Mouse (Mus musculus) forebrain, embryonic 12.5 days (tissue): Measurements from ENCODE around the gene Hoxa10. TPM values are rescaled to one million over a fixed set of nuclear protein-coding genes. Genes with fewer than 3 reads are reported as not detected.

Experiments used
- ATAC-seq: fragments of 200-750 bp; cut with Nextera tagmentation; 2 replicates; pipeline ENCODE4 v1.8.0; 2017; ENCODE audit warnings: moderate TSS enrichment; ENCODE audit not compliant: low FRiP score
- H3K27ac ChIP-seq: fragments of 300-500 bp; sonication (generic); 2 replicates; pipeline ENCODE4 v1.5.1; 2016; ENCODE audit warnings: mild to moderate bottlenecking
- H3K27me3 ChIP-seq: fragments of 300-500 bp; sonication (generic); 2 replicates; pipeline ENCODE4 v1.6.1; 2016; ENCODE audit warnings: mild to moderate bottlenecking
- H3K36me3 ChIP-seq: fragments of 300-500 bp; sonication (generic); replicated peaks from 2 replicates; pipeline ENCODE4 v1.6.1; 2016; ENCODE audit warnings: mild to moderate bottlenecking
- H3K4me1 ChIP-seq: fragments of 300-500 bp; sonication (generic); 2 replicates; pipeline ENCODE4 v1.6.1; 2016
- H3K4me2 ChIP-seq: fragments of 300-500 bp; sonication (generic); 2 replicates; pipeline ENCODE4 v1.6.1; 2016; ENCODE audit warnings: mild to moderate bottlenecking, moderate library complexity
- H3K4me3 ChIP-seq: fragments of 300-500 bp; sonication (generic); replicated peaks from 2 replicates; pipeline ENCODE4 v1.5.1; 2016; ENCODE audit warnings: mild to moderate bottlenecking
- H3K9ac ChIP-seq: fragments of 300-500 bp; sonication (generic); 2 replicates; pipeline ENCODE4 v1.6.1; 2016; ENCODE audit warnings: mild to moderate bottlenecking
- H3K9me3 ChIP-seq: fragments of 300-500 bp; sonication (generic); 2 replicates; pipeline ENCODE4 v1.6.1; 2016
- WGBS: fragments of 180-500 bp; shearing (Covaris S2); methylation state at CpG from one replicate; pipeline ENCODE4 v1.1.7; 2016; 5-methylcytosine and 5-hydroxymethylcytosine counted together
- polyA plus RNA-seq: library from polyadenylated mRNA; unstranded; fragments of >200 nt; fragmentation: Nextera tagmentation; extraction: Ambion mirVana; gene quantifications from 2 replicates; pipeline ENCODE4 v1.2.1, GENCODE M21; 2016

The Hoxa10 gene
- polyA plus RNA-seq, 1 experiment from 2014 or later = not detected

DNA sequence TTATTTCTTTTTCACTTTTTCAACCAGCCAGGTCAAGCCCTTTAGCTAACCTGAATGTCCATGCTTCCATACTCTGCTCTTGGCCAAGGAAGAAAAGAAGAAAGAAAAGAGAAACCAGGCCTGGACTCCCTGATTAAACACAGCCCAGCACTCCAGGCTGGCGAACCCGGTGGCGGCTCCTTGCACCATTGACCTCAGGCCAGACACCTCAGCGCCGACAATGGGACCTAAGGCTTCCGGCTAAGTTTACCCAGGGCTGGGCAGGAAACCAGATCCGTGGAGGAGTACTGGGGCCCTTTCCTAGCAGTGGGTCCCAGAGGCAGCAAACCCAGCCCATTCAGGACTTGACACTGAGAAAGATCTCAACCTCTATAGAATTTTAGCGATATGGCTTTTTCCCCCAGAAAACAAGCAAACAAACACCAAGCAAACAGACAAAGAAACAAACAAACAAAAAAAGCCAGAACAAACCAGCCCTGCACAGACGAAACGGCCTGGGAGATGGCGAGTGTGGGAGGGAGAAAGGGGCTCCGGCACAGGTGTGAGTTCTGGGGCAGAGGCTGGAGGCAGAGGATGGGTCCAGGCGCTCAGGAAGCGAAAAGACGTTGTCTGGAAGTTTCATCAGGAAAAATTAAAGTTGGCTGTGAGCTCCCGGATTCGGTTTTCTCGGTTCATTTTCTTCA, 8.6 kb downstream of the Hoxa10 start:
- Histone ChIP-seq H3K4me2 (no peak overlapping the region), H3K4me3 (no peak overlapping the region), H3K9ac (no peak overlapping the region), H3K27me3 (peaks cover 94% of the 10 kb centered on the region), H3K27ac (no peak overlapping the region), H3K36me3 (no peaks in the 10 kb centered on the region), H3K9me3 (no peaks in the 10 kb centered on the region), H3K4me1 (no peaks in the 10 kb centered on the region)
- ATAC-seq = no peak
- 1% methylated on average over 18 of the region's 18 CpGs for WGBS

- Histone ChIP-seq H3K27me3 (peaks cover 94% of the 10 kb centered on the region), H3K4me2 (no peak within 1 kb of the TSS), H3K27ac (no peak within 1 kb of the TSS), H3K4me3 (no peak within 1 kb of the TSS), H3K4me1 (no peaks in the 10 kb centered on the region), H3K36me3 (no peaks in the 10 kb centered on the region), H3K9ac (no peak within 1 kb of the TSS), H3K9me3 (no peaks in the 10 kb centered on the region)
- under 1% methylated on average over 17 of the region's 36 CpGs for WGBS
- no peak for ATAC-seq
These were observed 10.0 kb downstream of the Hoxa10 start, which contains the start of gene Hoxa9 for GRCm38 (mm10) chr6:52230516-52231165. Hoxa9 (minus strand) TSS chr6:52231089.

- Histone ChIP-seq H3K4me1 (no peaks in the 10 kb centered on the region), H3K36me3 (no peaks in the 10 kb centered on the region), H3K9ac (no peak overlapping the region), H3K4me3 (no peak overlapping the region), H3K9me3 (no peaks in the 10 kb centered on the region), H3K27ac (no peak overlapping the region), H3K4me2 (no peak overlapping the region), H3K27me3 (peaks cover 94% of the 10 kb centered on the region)
- WGBS = under 1% methylated on average over 44 of the region's 44 CpGs
- no peak for ATAC-seq
These were observed 10.9 kb downstream of the Hoxa10 start for GRCm38 (mm10) chr6:52229558-52230416.

GRCm38 (mm10) chr6:52228475-52229465, 11.9 kb downstream of the Hoxa10 start:
- no peak overlapping the region for H3K4me2 ChIP-seq
- no peak overlapping the region for H3K9ac ChIP-seq
- 1% methylated on average over 38 of the region's 38 CpGs for WGBS
- H3K4me1 ChIP-seq = no peaks in the 10 kb centered on the region
- H3K27me3 ChIP-seq = peaks cover 94% of the 10 kb centered on the region
- H3K27ac ChIP-seq = no peak overlapping the region
- H3K4me3 ChIP-seq = no peak overlapping the region
- no peaks in the 10 kb centered on the region for H3K9me3 ChIP-seq
- no peaks in the 10 kb centered on the region for H3K36me3 ChIP-seq
- no peak for ATAC-seq

- Histone ChIP-seq H3K36me3 (no peaks in the 10 kb centered on the region), H3K4me2 (no peak overlapping the region), H3K27me3 (peaks cover 93% of the 10 kb centered on the region), H3K4me3 (no peak overlapping the region), H3K9ac (no peak overlapping the region), H3K4me1 (no peaks in the 10 kb centered on the region), H3K9me3 (no peaks in the 10 kb centered on the region), H3K27ac (no peak overlapping the region)
- 3% methylated on average over 11 of the region's 11 CpGs for WGBS
- no peak for ATAC-seq
These were observed 13.0 kb downstream of the Hoxa10 start for GRCm38 (mm10) chr6:52227470-52228222.

DNA sequence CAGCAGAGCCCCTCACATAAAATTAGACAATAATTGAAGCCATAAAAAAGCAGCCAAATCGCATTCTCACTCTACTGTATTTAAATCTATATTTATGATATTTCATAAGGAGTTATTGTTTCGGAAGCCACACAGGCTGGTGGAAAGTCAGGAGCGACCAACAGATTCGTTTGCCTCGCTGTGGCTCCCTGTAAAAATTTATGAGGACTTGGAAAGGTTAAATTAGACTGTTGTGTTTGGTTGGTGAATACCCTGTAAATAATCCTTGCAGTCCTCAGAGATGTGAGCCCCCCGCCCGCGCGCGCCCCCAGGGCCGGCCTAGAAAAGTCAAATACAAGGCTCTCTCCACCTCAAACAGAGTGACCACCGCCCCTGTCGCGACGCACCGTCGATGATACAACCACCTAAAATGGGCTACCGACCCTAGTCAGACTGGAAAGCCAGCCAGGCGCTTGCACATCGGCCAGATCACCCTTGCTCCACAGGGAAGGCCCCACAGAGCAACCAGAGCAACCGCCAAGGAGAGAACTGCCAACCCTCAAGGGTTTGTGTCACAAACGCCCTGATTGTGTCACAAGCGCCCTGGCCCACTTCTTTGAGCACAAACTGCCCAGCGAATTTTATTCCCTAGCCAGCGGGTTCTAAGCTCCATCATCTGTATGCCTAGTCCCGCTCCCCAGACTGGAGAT, 13.9 kb downstream of the Hoxa10 start:
- H3K9ac ChIP-seq = no peak overlapping the region
- no peak for ATAC-seq
- peaks cover 2% of the 10 kb centered on the region; the same call in 1 of the 2 replicates for H3K4me1 ChIP-seq
- H3K9me3 ChIP-seq = no peaks in the 10 kb centered on the region
- WGBS = 3% methylated on average over 26 of the region's 26 CpGs
- H3K27me3 ChIP-seq = peaks cover 93% of the 10 kb centered on the region
- H3K4me3 ChIP-seq = no peak overlapping the region
- no peak overlapping the region for H3K27ac ChIP-seq
- H3K4me2 ChIP-seq = no peak overlapping the region
- H3K36me3 ChIP-seq = no peaks in the 10 kb centered on the region

DNA sequence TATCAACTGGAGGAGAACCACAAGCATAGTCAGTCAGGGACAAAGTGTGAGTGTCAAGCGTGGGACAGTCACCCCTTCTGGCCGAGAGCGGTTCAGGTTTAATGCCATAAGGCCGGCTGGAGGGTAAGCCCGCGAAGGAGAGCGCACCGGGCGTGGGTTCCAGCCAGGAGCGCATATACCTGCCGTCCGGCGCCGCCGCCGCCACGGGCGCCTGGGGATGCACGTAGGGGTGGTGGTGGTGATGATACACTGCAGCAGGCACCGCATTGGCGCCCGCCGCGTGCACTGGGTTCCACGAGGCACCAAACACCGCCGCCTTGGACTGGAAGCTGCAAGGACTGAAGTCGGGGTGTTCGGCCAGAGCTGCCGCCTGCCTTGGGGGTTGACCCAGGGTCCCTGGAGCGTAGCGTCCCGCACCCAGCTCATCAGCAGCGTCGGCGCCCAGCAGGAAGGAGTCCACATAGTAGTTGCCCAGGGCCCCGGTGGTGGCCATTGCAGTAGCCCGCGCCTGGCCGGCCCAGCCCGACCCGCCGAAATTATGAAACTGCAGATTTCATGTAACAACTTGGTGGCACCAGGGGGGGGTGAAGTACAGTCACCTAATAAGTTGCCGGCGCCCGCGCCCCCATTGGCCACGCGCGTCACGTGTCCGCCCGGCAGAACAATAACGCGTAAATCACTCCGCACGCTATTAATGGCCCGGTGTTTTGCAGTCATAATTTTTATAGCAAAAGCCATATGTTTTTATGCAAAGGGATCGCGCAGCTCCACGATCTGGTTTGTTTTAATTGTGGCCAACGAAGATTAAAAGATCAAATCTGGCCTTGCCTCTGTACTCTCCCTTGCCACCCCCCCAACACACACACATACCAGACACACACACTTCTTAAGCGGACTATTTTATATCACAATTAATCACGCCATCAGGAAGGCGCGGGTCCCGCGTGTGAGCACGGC, 14.8 kb downstream of the Hoxa10 start:
- Histone ChIP-seq H3K9ac (no peak overlapping the region), H3K27ac (no peak overlapping the region), H3K36me3 (no peaks in the 10 kb centered on the region), H3K9me3 (no peaks in the 10 kb centered on the region), H3K4me1 (peaks cover 7% of the 10 kb centered on the region; the same call in 1 of the 2 replicates), H3K4me2 (no peak overlapping the region), H3K4me3 (0 out of 2 replicates have a peak overlapping the region, but pooled peaks have one; percentile 8), H3K27me3 (peaks cover 97% of the 10 kb centered on the region)
- 3% methylated on average over 69 of the region's 69 CpGs for WGBS
- ATAC-seq = no peak

DNA sequence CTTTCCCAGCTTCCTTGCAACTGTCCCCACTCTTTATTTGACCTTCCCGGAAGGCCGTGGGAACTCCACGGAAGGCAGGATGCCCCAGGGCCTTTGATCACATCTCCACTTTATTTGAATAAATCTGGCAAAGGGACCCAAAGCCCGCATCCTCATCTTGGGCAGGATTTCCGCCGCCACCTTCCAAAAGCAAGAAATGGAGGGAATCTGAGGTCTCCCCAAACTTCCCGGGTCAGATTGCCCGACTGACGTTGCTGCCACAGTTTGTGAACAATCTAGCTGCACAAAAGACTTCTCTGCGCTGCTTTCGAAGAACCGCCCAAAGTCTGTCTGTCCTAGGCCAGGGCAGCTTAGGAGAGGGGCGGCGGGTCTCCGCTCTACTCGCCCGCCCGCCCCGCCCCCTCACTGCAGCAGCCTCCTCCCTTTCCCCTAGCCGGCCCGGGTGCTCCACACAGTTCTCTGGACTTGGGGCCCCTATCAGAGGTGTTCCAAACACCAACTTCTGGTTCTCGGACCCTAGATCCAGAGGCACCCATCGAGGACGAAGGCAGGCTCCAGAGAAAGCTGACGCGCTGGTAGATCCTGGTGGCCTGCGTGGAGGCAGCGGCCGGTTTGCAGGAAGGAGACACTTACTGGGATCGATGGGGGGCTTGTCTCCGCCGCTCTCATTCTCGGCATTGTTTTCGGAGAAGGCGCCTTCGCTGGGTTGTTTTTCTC, 15.6 kb downstream of the Hoxa10 start:
- no peak overlapping the region for H3K27ac ChIP-seq
- no peak overlapping the region for H3K4me2 ChIP-seq
- peaks cover 97% of the 10 kb centered on the region for H3K27me3 ChIP-seq
- no peak overlapping the region for H3K9ac ChIP-seq
- H3K4me1 ChIP-seq = peaks cover 7% of the 10 kb centered on the region; the same call in 1 of the 2 replicates
- H3K4me3 ChIP-seq = no peak overlapping the region
- 2% methylated on average over 36 of the region's 36 CpGs for WGBS
- H3K36me3 ChIP-seq = no peaks in the 10 kb centered on the region
- no peak for ATAC-seq
- H3K9me3 ChIP-seq = no peaks in the 10 kb centered on the region

GRCm38 (mm10) chr6:52223939-52224760, 16.5 kb downstream of the Hoxa10 start:
- WGBS = 1% methylated on average over 23 of the region's 24 CpGs
- no peak overlapping the region for H3K9ac ChIP-seq
- peaks cover 97% of the 10 kb centered on the region for H3K27me3 ChIP-seq
- H3K36me3 ChIP-seq = no peaks in the 10 kb centered on the region
- H3K27ac ChIP-seq = no peak overlapping the region
- no peak overlapping the region for H3K4me2 ChIP-seq
- no peaks in the 10 kb centered on the region for H3K9me3 ChIP-seq
- ATAC-seq = no peak
- H3K4me3 ChIP-seq = no peak overlapping the region
- peaks cover 7% of the 10 kb centered on the region; the same call in 1 of the 2 replicates for H3K4me1 ChIP-seq
